Mouse (Mus musculus) hematopoietic stem cell, adult 5-6 weeks (primary cell): ENCODE measurements around the gene Wbp2. TPM values are rescaled to one million over a fixed set of nuclear protein-coding genes. Genes with fewer than 3 reads are reported as not detected.
"Not testable (repeated sequence)": the region's sequence is repeated elsewhere in the genome, so short reads cannot be mapped to it uniquely, and the experiment has no call there.

Experiments
- ATAC-seq, 2 experiments: fragments of 125-278 bp in 1 of 2; replicated peaks in 1 of 2; 2 replicates each; pipeline ENCODE4 v1.8.0; 2016 to 2017; ENCODE audit warnings: inconsistent platforms in 2 of 2, mild to moderate bottlenecking in 2 of 2, moderate number of reproducible peaks in 2 of 2, low read depth in 1 of 2, moderate TSS enrichment in 1 of 2; ENCODE audit not compliant: low FRiP score in 2 of 2, poor library complexity in 2 of 2, severe bottlenecking in 2 of 2, insufficient read depth in 1 of 2, low TSS enrichment in 1 of 2
- total RNA-seq: library from RNA; stranded (forward); fragments of 172-1452, 232-1000 nt; gene quantifications from 2 replicates; pipeline ENCODE4 v1.2.3, GENCODE M21; 2017

The Wbp2 gene
- total RNA-seq, 1 experiment from 2014 or later, result 44.8 TPM

DNA sequence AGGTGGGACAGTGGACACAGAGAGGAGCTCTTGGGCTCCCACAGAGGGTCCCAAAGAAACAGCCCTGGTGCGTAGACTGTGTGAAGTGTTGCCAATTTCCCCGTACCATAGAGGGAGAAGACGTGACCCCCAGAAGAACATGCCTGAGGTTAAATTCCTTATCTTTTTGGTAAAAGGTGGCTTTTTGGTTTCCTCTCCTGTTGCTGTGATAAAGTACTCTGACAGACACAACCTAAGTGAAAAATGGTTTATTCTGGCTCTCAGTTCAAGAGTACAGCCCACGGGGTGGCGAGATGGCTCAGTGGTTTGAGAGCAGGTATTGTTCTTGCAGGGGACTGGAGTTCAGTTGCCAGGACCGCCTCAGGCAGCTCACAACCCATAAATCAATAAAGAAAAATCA is 12.7 kb upstream of the Wbp2 start:
- no peak for ATAC-seq

DNA sequence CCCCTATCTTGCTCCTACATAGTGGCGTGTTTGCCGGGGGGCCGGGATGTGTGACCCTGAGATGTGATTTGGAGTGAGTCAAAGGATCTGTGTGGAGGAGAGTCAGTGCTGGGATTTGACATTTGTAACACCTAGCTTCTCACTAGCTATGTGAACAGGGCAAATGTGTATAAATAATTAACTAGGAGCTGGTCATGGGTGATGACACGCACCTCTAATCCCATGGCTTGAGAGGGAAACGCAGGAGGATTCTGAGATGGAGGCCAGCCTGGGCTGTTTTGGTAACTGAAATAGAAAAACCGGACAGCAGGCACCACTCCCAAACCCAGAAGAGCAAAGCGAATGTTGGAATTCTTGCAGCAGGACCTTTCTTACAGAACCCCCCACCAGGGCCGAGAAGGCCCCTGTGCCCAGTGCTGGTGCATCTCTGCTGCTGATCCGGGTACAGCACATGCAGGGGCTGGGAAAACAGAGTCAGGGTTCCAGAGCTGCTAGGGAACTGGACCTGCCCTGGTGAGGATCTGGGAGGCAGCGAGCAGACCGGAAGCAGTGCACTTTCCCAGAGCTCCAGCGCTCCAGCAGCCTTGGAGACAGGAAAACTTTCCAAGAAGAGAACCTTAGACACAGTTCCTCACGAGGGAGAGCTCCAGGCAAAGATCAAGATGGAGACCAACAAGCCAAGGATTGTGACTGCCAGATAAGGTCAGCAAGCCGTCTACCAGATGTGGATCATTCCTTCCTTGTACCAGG is 12.1 kb upstream of the Wbp2 start:
- ATAC-seq, result no peak

DNA sequence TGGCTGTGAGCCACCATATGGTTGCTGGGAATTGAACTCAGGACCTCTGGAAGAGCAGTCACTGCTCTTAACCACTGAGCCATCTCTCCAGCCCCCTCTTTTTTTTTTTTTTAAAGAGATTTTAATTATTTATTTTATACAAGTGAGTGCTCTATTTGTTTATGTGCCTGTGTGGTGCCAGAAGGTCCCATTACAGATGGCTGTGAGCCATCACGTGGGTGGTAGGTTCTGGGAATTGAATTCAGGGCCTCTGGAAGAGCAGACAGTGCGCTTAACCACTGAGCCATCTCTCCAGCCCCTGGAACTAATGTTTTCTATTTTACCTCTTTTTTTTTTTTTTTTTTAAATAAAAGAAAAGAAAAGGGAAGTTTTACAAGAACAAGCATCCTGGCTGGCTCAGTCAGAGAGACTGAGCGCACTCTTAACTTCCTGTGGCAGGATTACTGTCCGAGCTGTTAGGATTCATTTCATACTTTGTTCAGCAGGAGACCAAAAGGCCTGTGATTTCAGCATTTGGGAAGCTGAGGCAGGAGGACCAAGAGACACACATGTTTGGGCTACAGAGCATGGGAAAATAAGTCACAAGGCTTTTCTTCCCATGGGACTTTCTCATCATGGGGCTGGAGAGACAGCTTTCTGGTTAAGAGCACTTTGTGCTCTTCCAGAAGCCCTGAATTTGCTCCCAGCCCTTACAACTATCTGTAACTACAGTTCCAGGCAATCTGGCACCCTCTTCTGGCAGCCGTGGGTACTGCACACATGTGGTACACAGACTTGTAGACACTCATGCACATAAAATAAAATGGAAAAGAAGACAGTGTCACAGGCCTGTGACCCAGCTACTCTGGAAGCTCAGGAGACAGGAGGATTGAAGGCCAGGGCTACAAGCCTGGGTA is 9.7 kb upstream of the Wbp2 start:
- ATAC-seq, result no peak

DNA sequence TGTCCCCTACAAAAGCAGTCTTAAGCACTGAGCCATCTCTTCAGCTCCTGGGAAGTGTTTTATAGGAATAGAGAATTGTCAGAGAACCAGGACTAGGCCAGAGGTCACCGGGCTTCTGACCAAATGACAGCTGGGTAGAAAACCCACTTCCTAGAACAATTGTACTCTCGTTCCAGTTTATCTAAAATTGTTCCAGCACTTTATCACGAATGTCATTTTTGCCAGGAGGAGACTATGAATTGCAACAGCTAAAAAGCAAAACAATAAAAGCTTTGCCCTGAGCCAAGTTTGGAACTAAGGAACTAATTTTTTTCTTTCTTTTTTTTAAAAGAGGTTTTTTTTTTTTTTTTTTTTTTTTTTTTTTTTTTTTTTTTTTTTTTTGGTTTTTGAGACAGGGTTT is 8.8 kb upstream of the Wbp2 start:
- no peak for ATAC-seq

DNA sequence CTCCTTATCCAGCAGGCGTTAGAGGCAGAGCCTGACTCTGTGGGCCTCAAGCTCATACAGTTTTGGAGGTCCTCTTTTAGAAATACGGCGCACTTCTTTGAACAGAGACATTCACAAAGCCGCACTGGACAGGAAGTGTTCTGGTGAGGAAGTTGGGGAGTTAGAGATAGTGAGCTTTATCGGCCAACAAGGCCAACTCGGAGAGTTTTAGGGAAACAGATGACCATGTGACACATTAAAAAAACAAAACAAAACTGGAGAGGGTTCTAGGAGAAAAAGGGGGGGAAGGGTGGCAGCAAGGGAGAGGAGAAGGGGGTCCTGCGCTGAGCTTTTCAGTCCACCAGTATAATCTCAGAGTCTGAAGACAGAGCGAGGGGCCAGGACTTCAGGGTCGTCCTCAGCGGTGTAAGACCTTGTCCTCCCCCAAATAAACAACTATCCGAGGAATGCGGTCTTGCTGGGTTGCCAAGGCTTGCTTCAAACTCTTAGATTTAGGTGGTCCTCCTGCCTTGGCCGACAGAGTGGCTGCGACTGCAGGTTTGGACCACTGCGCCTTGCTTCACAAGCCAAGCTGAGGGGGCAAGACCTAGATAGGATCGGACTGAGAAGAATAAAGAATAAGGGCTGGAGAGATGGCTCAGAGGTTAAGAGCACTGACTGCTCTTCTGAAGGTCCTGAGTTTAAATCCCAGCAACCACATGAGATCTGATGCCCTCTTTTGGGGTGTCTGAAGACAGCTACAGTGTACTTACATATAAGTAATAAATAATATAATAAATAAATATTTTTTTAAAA is 7.2 kb upstream of the Wbp2 start:
- peak; percentile 51 to 57 for ATAC-seq

DNA sequence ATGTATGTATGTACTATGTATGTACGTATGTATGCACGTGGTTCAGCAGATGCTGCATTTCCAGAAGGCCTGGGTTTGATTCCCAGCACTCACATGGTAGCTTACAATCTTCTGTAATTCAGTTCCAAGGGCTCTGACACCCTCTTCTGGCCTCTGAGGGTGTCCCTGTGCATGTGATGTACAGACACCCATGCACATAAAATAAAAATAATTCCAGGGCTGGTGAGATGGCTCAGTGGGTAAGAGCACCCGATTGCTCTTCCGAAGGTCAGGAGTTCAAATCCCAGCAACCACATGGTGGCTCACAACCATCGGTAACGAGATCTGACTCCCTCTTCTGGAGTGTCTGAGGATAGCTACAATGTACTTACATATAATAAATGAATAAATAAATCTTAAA is 6.2 kb upstream of the Wbp2 start:
- not testable (repeated sequence) for ATAC-seq

DNA sequence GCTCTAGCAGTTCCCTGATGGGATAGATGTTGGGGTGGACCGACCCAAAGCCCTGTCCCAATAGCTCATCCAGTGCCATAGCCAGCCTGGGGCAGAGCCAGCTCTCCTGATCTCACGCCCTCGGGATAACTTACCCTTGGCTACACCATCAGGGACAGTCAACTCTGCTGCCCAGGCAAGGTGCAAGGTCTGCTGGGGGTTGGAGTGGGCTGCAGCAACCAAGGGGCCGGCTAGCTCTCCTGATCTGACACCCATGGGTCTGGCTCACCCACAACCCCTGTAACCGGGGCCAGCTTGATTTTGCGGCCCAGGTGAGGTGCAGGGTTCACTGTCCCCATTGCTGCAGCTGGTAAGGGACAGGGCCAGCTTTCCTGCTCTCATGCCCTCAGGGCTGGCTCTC is 4.8 kb upstream of the Wbp2 start:
- ATAC-seq, result no peak

DNA sequence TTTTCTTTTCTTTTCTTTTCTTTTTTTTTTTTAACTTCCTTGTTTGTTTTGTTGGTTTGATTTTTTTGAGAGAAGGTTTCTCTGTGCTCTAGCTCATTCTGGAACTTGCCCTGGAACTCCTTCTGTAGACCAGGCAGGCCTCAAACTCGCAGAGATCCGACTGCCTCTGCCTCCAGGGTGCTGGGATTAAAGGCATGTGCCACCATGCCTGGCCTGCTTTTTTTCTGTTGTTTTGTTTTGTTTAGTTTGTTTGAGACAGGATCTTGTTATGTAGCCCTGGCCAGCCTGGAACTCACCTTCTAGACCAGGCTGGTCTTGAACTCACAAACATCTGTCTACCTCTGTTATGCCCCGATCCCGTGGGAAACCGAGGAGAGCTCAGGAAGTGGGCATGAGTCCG is 2.8 kb upstream of the Wbp2 start:
- no peak for ATAC-seq

DNA sequence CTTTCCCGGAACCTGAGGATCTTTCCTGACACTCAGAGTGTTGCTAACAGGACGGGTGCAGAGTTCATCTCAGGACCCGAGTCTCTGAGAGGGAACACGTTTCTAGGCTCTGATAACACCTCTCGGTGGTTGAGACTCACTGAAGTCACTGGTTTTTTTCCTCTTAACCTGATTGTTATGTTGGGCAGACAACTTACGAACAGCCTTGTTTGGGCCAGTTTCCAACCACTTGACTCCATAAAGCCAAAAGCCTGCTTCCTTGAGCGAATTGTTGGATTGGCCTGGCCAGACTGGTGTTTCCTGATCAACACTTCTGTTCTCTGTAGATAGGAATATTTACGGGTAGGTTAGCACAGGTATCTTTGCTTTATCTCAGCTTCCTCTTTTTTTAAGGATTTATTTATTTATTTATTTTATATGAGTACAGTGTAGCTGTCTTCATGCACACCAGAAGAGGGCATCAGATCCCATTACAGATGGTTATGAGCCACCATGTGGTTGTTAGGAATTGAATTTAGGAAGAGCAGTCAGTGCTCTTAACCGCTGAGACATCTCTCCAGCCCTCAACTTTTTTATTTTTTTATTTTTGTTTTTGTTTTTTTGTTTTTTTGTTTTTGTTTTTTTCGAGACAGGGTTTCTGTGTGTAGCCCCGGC is 2.1 kb upstream of the Wbp2 start:
- peak in 1 of 2 experiments; percentile 23; a peak in 1 of 4 replicates for ATAC-seq

DNA sequence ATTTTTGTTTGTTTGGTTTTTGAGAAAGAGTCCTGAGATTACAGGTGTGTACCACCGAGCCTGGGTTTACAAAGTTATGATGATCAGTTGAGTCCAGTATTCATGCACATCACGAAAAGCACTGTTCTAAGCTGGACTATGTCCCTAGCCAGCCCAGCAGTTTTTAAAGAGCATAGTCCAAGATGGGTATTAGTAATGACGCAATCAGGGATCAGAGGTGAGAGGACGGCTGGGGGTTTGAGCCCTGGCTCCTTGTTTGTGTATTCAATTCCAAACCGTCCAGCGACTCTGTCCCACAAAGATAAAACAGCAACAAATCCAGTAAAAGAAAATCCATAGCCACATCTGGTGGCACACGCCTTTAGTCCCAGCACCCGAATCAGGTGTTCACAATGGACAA is 1.4 kb upstream of the Wbp2 start:
- no peak for ATAC-seq

DNA sequence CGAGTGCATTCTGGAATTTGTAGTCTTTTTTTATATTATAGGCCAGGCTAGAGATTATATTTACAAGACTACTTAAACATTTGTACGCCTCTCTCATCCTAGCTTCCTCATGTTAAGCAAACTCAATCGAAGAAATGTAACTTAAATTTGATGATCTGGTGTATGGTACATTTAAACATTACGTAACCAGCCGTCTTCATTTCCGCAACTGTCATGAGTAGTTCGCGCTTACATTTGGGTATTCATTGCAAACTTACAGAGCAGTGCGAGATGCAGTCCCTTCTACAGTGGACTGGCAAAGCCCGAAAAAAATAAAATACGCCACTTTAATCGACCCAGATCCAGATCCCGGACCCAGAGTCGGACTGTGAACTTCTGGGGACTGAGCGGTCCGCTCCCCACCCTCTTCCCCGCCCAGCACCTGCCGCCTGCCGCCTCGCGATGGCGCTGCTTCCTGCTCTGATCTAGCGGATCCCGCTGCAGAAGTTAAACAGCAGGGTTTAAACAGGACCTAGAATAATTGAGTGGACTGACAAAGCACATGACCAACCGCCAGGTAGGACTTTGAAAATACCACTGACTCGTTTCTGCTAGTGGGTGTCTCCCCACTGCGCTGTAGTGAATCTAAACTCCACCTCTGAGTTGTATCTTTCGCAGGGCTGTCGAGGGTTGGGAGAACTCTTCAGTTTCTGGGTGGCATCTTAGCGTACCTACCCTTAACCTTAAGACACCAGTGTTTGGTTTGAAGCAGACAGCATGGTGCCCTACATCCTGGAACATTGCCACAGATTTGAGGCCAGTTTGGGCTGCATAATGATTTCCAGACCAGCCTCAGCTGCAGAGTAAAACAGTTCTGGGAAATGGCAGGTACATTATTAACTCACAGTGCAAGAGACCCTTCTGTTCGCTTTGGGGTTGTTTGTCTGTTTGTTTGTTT is 667 bp upstream of the Wbp2 start:
- ATAC-seq, result peak; percentile 59 to 65

DNA sequence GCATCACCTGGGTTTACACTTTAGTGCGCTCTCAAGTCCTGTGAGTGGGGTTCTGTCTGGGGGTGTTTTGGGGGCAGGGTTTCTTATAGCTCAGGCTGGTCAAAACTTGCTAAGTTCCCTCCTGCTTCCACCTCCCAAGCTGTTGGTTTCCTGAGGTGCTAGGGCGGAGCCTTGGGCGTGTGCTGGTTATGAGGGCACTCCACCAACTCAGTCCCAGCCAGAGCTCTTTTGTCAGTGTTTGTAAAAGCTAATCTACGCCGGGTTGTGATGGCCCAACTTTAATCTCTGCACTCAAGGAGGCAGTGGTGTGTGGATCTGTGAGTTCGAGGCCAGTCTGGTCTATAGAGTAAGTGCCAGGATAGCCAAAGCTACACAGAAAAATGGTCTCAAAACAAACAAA is 2.6 kb downstream of the Wbp2 start:
- ATAC-seq, result no peak

DNA sequence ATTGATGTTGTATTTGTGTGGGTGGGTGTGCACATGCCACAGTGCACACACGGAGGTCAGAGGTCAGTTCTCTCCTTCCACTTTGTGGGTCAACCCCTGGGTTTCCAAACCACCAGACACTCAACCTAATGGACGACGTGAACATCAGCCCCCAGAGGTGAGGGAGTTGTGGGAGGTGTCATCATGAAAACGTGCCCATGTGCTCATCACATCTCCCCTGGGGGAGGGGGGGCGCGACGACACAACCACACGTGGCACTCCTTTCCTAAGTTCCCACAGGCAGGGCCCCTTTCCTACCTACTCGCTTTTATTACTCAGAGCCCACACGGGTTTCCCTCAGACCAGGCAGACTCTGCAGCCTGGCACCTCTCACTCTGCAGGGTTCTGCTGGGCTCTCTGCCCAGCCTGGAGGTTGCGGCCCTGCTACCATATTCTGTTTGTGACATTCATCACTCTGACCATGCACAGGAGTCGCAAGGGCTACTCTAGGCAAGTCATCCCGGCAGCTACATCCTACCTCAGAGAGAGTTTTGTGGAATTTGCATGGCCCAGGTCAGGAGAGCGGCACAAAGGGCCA is 3.6 kb downstream of the Wbp2 start:
- ATAC-seq, result no peak

DNA sequence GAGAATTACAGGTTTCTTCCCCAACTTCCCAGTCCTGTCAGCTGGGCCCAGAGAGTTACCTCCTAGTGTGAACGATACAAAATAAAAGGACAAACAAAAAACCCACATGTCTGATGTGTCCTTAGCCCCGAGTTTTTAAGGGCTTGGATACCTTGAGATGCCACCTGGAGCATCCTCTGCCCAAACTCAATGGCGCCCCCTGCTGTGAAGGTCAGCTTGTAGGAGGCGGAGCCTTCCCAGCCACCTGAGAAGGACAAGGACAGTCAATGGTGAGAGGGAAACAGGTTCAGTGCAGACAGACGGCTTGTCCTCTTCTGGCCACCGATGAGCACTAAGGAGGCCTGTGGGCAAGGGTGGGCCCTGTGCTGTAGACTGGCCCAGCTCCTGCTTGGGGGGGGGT is 5.7 kb downstream of the Wbp2 start:
- ATAC-seq, result no peak

DNA sequence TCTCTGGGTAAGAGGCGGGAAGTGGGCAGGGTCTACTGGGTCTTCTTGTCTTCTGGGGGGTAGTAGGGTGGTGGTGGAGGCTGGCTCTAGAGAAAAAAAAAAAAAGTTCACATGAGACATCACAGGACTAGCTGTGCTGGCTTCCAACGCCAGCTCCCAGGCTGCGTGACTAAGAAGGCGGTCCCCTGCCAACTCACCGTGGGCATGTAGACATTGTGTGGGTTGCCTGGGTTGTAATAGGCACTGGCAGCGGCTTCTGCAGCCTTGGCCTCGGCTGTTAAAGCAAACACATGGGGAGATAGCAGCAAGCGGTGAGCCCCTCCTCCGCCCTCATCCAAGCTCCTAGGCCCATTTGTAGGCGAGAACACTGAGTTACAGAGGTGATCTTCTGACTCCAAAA is 7.3 kb downstream of the Wbp2 start:
- no peak for ATAC-seq

DNA sequence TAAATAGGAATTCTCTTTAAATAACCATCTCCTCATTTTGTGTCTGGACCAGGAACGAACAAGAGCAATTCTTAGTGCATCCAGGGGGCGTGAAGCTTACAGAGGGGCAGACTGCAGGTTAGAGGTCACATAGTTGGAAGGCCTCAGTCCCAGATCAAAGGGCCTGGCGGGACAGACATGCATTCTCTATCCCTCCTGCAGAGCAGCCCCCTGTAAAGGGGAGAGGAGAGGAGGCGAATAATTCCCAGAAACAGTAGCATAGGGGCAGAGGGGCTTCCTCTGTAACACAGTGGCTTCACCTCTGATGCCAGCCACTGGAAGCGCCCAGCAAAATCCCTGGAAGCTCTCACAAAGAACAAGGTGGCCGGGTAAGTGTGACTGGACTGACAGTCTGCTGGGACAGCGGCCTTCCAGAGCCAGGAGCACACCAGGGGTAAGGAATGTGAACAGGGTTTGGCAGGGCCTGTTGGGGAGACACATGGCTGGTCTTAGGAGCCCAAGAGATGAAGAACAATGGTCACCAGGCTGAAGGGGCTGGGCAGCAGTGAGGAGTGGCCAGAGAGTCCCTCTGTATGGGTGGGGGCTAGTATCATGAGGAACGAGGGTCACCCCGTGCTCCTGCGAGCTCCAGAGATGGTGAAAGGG is 8.0 kb downstream of the Wbp2 start:
- ATAC-seq, result no peak
